Mouse (Mus musculus) hindbrain, embryonic 10.5 days (tissue): ENCODE data around the gene Sptssa. TPM values are rescaled to one million over a fixed set of nuclear protein-coding genes. Genes with fewer than 3 reads are reported as not detected.

Experiments used
- DNase-seq: peaks from one replicate; pipeline ENCODE4 v3.0.0-alpha.2; 2017; ENCODE audit warnings: low spot score
- H3K27ac ChIP-seq: fragments of 300-500 bp; sonication (generic); 2 replicates; pipeline ENCODE4 v1.5.1; 2016; ENCODE audit warnings: mild to moderate bottlenecking, moderate library complexity
- H3K27me3 ChIP-seq: fragments of 300-500 bp; sonication (generic); 2 replicates; pipeline ENCODE4 v1.6.1; 2016; ENCODE audit warnings: mild to moderate bottlenecking; ENCODE audit not compliant: poor library complexity, insufficient read depth, severe bottlenecking
- H3K36me3 ChIP-seq: fragments of 300-500 bp; sonication (generic); 2 replicates; pipeline ENCODE4 v1.6.1; 2016; ENCODE audit warnings: mild to moderate bottlenecking, moderate library complexity
- H3K4me1 ChIP-seq: fragments of 300-500 bp; sonication (generic); replicated peaks from 2 replicates; pipeline ENCODE4 v1.6.1; 2016; ENCODE audit warnings: mild to moderate bottlenecking
- H3K4me3 ChIP-seq: fragments of 300-500 bp; sonication (generic); 2 replicates; pipeline ENCODE4 v1.5.1; 2016; ENCODE audit warnings: mild to moderate bottlenecking, moderate library complexity
- H3K9me3 ChIP-seq: fragments of 300-500 bp; sonication (generic); 2 replicates; pipeline ENCODE4 v1.6.1; 2016; ENCODE audit warnings: mild to moderate bottlenecking, moderate library complexity
- WGBS: fragments of 180-500 bp; shearing (Covaris S2); methylation state at CpG from one replicate; pipeline ENCODE4 v1.1.7; 2016; 5-methylcytosine and 5-hydroxymethylcytosine counted together
- microRNA counts: library from miRNA; unstranded; fragments of <30 nt; microRNA quantifications from one replicate; lab custom pipeline; 2017
- polyA plus RNA-seq: library from polyadenylated mRNA; unstranded; fragments of >200 nt; fragmentation: Nextera tagmentation; extraction: Ambion mirVana; gene quantifications from 2 replicates; pipeline ENCODE4 v1.2.1, GENCODE M21; 2016

Sptssa gene
- polyA plus RNA-seq, 1 experiment from 2014 or later = 164 TPM

DNA sequence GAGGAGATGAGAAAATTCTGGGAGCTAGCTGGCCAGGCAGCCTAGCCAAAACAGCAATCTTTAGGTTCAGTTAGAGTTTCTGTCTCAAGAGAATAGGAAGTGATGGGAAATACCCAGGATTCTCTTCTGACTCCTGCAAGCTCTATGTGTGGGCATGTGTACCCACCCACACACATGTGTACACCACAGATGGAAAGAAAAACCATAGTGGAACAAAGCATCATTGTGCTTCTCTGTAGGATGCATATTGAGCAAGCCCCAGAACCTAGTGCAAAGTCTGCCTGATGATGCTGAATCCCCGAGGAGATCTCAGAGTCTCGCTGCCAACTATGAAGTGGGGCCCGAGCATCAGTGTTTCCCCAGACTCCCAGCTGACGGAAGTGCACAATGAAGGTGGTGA, 55.9 kb downstream of the Sptssa start:
- Histone ChIP-seq H3K27ac (no peak overlapping the region), H3K36me3 (no peaks in the 10 kb centered on the region), H3K9me3 (peaks cover 5% of the 10 kb centered on the region), H3K27me3 (no peaks in the 10 kb centered on the region), H3K4me1 (no peaks in the 10 kb centered on the region), H3K4me3 (no peak overlapping the region)
- WGBS = 92% methylated on average over 4 of the region's 4 CpGs
- no peak for DNase-seq

DNA sequence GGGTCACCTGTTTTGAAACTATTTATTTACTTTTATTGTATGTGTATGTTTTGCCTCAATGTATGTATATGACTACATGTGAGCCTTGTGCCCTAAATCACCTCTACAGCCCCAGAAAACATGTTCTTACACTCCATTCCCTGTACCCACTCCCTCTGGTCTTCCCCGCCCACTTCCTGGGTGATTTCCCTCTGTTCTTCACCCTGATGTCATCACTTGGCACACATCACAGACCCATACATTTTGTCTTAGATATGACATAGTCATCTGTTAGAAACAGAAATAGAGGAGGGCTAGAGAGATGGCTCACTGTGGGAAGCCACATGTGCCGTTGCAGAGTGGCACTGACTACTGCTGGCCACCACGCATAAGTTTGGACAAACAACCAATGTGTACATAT, 58.0 kb downstream of the Sptssa start:
- Histone ChIP-seq H3K4me1 (no peaks in the 10 kb centered on the region), H3K27ac (no peak overlapping the region), H3K27me3 (no peaks in the 10 kb centered on the region), H3K4me3 (no peak overlapping the region), H3K36me3 (no peaks in the 10 kb centered on the region), H3K9me3 (peaks cover 5% of the 10 kb centered on the region)
- WGBS = 89% methylated on average over 3 of the region's 3 CpGs
- DNase-seq = no peak

DNA sequence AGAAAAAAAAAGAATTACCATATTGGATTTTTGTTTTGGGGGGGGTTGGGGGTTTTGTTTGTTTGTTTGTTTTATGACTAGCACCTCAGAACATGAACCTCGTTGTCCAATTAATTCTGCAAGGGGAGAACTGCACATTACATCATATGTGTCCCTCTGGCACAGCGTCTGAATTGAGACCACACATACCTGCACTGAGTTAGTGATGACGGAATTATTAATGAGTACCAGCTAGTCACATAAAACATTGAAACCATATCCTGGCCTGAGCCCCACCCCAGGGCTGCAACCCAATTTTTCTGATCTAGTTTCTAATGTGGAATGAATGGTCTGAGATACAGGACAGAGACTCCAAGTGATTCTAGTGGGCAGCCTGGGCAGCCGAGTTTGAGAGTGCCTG, 59.7 kb downstream of the Sptssa start:
- H3K27me3 ChIP-seq = no peaks in the 10 kb centered on the region
- no peaks in the 10 kb centered on the region for H3K36me3 ChIP-seq
- H3K4me3 ChIP-seq = no peak overlapping the region
- H3K9me3 ChIP-seq = peaks cover 5% of the 10 kb centered on the region
- H3K4me1 ChIP-seq = no peaks in the 10 kb centered on the region
- no peak for DNase-seq
- WGBS = 85% methylated on average over 4 of the region's 4 CpGs
- H3K27ac ChIP-seq = no peak overlapping the region

MicroRNAs within 50 kb of the gene (microRNA counts, 519-probe panel; counts per million panel counts)
- microRNA mmu-miR-1892 (lab: Ali Mortazavi, UCI) = 1,255 counts per million, percentile 77 among the panel's probes with 10 or more counts

Other genes starting within 250 kb of the Sptssa start
- gene Eapp, start 39.3 kb upstream of the Sptssa start, polyA plus RNA-seq = 74.2 and 75.9 TPM in 2 replicates
- gene Snx6, start 139.1 kb upstream of the Sptssa start, polyA plus RNA-seq = 182 and 191 TPM in 2 replicates
- gene Cfl2, start 206.3 kb upstream of the Sptssa start, polyA plus RNA-seq = 182 and 204 TPM in 2 replicates